Mouse (Mus musculus) heart, postnatal 0 days (tissue): ENCODE results near the gene Grk5.

Experiments used
- CTCF ChIP-seq: IDR thresholded peaks from 2 replicates; pipeline ENCODE4 v1.5.1; 2016; ENCODE audit warnings: antibody characterized with exemption, control low read depth, low read depth
- EP300 ChIP-seq: IDR thresholded peaks from 2 replicates; pipeline ENCODE4 v1.6.1; 2016; ENCODE audit warnings: antibody characterized with exemption, low read depth

GRCm38 (mm10) chr19:61056783-61057410, 167.3 kb downstream of the Grk5 start:
- TF ChIP-seq CTCF (no peak), EP300 (no peak)
